Mouse (Mus musculus) liver, embryonic 11.5 days (tissue): Measurements from ENCODE around the gene Lypd6b. TPM values are rescaled to one million over a fixed set of nuclear protein-coding genes. Genes with fewer than 3 reads are reported as not detected.

ENCODE experiments used
- ATAC-seq: fragments of 200-750 bp; cut with Nextera tagmentation; replicated peaks from 2 replicates; pipeline ENCODE4 v1.8.0; 2017; ENCODE audit warnings: moderate number of reproducible peaks, mild to moderate bottlenecking, moderate TSS enrichment, moderate library complexity; ENCODE audit not compliant: low FRiP score
- DNase-seq: peaks from one replicate; pipeline ENCODE4 v3.0.0-alpha.2; 2017; ENCODE audit warnings: low spot score
- H3K27ac ChIP-seq: fragments of 300-500 bp; sonication (generic); 2 replicates; pipeline ENCODE4 v1.5.1; 2014; ENCODE audit warnings: mild to moderate bottlenecking, low read depth, low read length, control low read depth
- H3K27me3 ChIP-seq: fragments of 300-500 bp; sonication (generic); replicated peaks from 2 replicates; pipeline ENCODE4 v1.6.1; 2014; ENCODE audit warnings: low read length, mixed read lengths; ENCODE audit not compliant: control insufficient read depth, insufficient read depth
- H3K36me3 ChIP-seq: fragments of 300-500 bp; sonication (generic); 2 replicates; pipeline ENCODE4 v1.6.1; 2014; ENCODE audit warnings: mild to moderate bottlenecking, low read length, moderate library complexity, mixed read lengths; ENCODE audit not compliant: control insufficient read depth, insufficient read depth
- H3K4me1 ChIP-seq: fragments of 300-500 bp; sonication (generic); replicated peaks from 2 replicates; pipeline ENCODE4 v1.6.1; 2014; ENCODE audit warnings: low read length, mixed read lengths; ENCODE audit not compliant: control insufficient read depth, insufficient read depth
- H3K4me2 ChIP-seq: fragments of 300-500 bp; sonication (generic); 2 replicates; pipeline ENCODE4 v1.6.1; 2014; ENCODE audit warnings: mild to moderate bottlenecking, control low read depth, moderate library complexity
- H3K4me3 ChIP-seq: fragments of 300-500 bp; sonication (generic); 2 replicates; pipeline ENCODE4 v1.5.1; 2014; ENCODE audit warnings: low read depth, low read length, control low read depth
- H3K9ac ChIP-seq: fragments of 300-500 bp; sonication (generic); 2 replicates; pipeline ENCODE4 v1.6.1; 2014; ENCODE audit warnings: low read depth, low read length, control low read depth
- H3K9me3 ChIP-seq: fragments of 300-500 bp; sonication (generic); 2 replicates; pipeline ENCODE4 v1.6.1; 2016; ENCODE audit warnings: low read length, inconsistent platforms, mixed read lengths; ENCODE audit not compliant: control insufficient read depth
- WGBS: fragments of 180-500 bp; shearing (Covaris S2); extraction: QIAGEN DNeasy Blood & Tissue Kit; methylation state at CpG from one replicate; pipeline ENCODE4 v1.1.7; 2014; 5-methylcytosine and 5-hydroxymethylcytosine counted together
- polyA plus RNA-seq: library from polyadenylated mRNA; unstranded; fragments of >200 nt; fragmentation: Nextera tagmentation; extraction: Ambion mirVana; gene quantifications from 2 replicates; pipeline ENCODE4 v1.2.1, GENCODE M21; 2014

The Lypd6b gene
- polyA plus RNA-seq, 1 experiment from 2014 or later = 0.47 TPM

DNA sequence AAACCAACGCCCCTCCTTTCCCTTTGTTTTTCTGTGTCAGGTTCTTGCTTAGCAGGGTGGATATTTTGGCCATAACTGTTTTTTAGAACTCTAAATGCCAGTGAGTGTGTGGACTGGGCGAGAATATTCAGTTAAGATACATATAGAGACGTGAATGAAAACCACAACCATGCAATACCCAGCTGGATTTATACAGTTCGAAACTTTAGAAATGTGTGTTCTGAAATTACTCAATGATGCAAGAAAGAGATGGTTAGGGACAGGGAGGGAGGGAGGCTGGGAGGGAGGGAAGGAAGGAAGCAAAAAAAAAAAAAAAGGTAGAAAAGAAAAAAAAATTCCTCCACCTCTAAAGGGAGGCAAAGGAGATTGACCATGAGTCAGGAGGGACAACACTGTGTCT, 98.7 kb downstream of the Lypd6b start:
- Histone ChIP-seq H3K4me3 (no peak overlapping the region), H3K36me3 (no peaks in the 10 kb centered on the region), H3K27ac (no peak overlapping the region), H3K9ac (no peak overlapping the region), H3K9me3 (no peaks in the 10 kb centered on the region), H3K27me3 (no peaks in the 10 kb centered on the region), H3K4me2 (no peak overlapping the region), H3K4me1 (no peaks in the 10 kb centered on the region)
- no peak for DNase-seq
- ATAC-seq = no peak
- WGBS = 77% methylated on average over 4 of the region's 4 CpGs

DNA sequence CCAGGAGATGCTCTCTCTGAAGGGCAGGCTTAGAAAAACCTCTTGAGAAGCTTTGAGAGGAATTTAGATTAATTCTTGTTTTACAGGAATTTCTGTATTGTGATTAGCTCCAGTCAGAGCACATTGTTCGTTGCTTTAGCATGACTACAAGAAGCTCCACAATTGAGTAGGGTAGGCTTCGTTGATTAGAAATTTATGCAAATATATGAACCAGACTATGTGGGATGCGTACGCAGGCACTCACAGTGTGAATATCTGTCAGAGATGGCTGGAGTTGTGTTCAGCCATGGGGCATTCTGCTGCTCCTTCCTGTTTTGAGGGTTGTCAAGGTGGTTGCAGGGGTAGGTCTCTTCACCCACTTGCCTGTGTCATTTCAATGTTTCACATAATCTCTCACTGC, 100.9 kb downstream of the Lypd6b start:
- Histone ChIP-seq H3K9ac (no peak overlapping the region), H3K27ac (no peak overlapping the region), H3K4me1 (no peaks in the 10 kb centered on the region), H3K4me3 (no peak overlapping the region), H3K27me3 (no peaks in the 10 kb centered on the region), H3K36me3 (no peaks in the 10 kb centered on the region), H3K4me2 (no peak overlapping the region), H3K9me3 (no peaks in the 10 kb centered on the region)
- ATAC-seq (no peak), DNase-seq (no peak)
- WGBS = 75% methylated on average over 4 of the region's 4 CpGs

DNA sequence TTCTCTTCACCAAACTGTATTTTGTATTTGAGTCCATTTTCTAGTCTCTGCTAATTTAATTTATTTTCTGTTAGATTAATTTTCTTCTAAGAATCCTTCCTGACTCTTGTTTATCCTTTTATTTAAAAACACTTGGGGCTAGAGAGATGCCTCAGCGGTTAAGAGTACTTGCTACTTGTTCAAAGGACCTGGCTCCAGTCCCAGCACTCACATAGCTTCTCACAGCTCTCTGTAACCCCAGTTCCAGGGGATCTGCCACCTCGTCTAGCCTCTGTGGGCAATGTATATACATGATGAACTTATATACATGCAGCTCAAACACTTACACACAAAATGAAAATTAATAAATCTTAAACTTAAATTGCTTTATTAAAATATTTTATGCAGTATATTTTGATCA, 103.2 kb downstream of the Lypd6b start:
- no peak for DNase-seq
- Histone ChIP-seq H3K9ac (no peak overlapping the region), H3K9me3 (no peaks in the 10 kb centered on the region), H3K4me3 (no peak overlapping the region), H3K4me2 (no peak overlapping the region), H3K36me3 (no peaks in the 10 kb centered on the region), H3K4me1 (no peaks in the 10 kb centered on the region), H3K27me3 (no peaks in the 10 kb centered on the region), H3K27ac (no peak overlapping the region)
- ATAC-seq = no peak
- WGBS = 68% methylated on average over 2 of the region's 2 CpGs

DNA sequence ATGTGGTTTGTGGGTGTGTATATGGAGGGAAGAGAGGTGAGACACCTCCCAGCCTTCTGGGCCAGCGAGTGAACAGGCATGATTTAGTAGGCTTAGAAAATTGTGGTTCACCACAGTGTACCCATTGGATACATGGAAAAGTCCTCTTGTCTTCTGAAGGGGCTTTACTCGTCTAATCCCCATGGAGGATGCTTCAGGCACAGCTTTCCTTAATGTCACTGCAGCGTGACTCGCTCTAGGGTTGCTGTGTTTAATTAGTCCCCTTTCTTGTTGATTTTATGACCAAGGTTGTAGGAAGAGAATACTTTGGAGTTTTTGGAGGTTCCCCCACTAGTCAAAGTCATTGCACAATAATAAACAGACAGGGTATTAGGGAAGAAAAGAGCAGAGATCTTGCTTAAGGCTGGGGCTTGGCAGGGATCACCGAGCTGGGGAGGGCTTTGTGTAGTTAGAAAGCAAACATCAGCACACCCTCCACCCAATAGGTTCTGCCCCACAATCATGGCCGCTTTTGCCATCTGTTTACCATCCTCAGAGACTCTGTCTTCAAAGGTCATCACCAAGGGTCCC, 122.4 kb downstream of the Lypd6b start:
- H3K27me3 ChIP-seq = no peaks in the 10 kb centered on the region
- H3K4me2 ChIP-seq = no peak overlapping the region
- H3K27ac ChIP-seq = no peak overlapping the region
- no peak overlapping the region for H3K9ac ChIP-seq
- H3K4me1 ChIP-seq = no peaks in the 10 kb centered on the region
- H3K9me3 ChIP-seq = no peaks in the 10 kb centered on the region
- WGBS = 69% methylated on average over 6 of the region's 6 CpGs
- ATAC-seq = no peak
- no peak for DNase-seq
- no peaks in the 10 kb centered on the region for H3K36me3 ChIP-seq
- H3K4me3 ChIP-seq = no peak overlapping the region

DNA sequence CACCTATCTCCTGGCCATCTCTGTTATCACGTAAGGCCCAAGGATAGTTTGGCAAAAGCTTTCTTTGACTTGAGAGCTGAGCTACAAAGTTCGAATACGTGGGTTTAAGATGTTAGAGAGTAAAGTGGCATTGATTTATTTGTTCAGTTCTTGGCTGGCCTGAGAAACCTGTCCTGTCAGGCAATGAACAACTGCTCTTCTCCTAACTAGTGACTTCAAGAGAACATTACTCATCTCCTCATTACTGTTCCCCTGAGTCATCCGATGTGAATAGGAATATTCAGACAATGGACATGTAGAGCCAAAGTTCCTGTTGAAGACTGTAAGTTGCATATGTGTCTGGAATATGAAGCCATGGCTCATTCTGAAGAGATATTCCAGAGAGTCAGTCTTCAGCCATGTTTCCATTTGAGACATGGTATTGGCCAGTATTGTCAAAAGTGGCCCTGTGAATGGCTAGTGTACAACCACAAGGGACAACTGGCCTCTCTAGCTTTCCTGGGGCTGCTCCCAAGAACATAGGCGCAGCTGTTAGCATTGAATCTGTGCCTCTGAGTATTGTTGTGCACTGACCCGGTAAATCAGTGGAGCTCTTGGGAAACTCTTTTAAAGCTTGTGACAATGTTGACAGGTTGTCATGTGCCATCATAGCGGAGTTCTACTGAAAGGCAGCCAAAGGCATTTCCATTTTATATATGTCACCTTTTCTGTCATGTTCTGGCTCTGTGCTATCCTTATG, 124.0 kb downstream of the Lypd6b start:
- no peak overlapping the region for H3K4me3 ChIP-seq
- 77% methylated on average over 7 of the region's 7 CpGs for WGBS
- no peaks in the 10 kb centered on the region for H3K9me3 ChIP-seq
- H3K27ac ChIP-seq = no peak overlapping the region
- H3K27me3 ChIP-seq = no peaks in the 10 kb centered on the region
- ATAC-seq = no peak
- no peak overlapping the region for H3K4me2 ChIP-seq
- no peaks in the 10 kb centered on the region for H3K36me3 ChIP-seq
- DNase-seq = no peak
- H3K9ac ChIP-seq = no peak overlapping the region
- no peaks in the 10 kb centered on the region for H3K4me1 ChIP-seq

DNA sequence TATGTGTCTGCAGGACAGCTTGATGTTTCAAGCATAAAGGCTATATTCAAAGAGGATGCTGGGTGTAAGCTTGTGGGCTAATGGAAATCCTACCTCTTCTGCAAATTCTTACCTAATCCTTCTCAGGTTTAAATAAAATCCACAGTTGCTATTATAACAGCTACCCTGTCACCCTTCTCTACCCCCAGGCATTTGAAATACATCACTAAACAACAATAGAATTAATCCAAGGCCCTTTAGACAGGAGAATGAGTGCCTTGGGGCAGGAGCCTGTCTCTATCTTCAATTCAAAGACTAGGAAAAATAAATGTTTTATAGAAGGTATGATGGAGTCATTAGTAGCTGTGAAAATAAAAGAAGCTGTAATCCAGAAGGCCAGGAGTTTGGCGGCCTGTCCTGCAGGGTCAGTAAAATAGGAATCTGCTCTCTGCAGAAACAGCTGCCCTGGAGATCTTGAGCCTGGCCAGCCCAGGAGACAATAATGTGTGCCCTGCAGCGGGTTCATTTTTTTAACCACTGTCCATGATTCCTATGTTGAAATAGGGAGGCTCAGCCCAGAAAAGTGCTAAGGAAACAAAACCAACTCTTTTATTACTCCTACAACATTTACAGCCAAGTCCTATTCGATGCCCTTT, 124.9 kb downstream of the Lypd6b start:
- no peak overlapping the region for H3K4me3 ChIP-seq
- no peak for ATAC-seq

DNA sequence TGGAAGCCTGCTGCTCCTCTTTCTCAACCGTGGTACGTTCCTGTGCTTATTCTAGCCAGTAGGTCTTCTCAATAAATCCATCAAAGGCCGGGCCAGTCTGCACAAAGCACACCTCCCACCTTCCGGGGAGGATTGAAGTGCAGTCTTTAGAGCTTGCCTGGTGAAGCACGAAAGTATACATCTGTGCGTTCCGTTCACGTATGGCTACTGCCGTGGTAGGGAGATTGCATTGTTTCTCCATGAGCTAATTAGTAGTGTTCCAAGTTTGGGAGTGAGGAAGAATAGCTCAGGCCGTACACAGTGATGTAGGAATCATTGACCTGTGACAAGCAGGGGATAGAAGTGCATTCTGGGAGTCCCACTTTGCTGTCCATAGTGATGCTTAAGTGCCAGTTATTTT, 130.0 kb downstream of the Lypd6b start:
- Histone ChIP-seq H3K9me3 (no peaks in the 10 kb centered on the region), H3K27me3 (no peaks in the 10 kb centered on the region), H3K27ac (no peak overlapping the region), H3K9ac (no peak overlapping the region), H3K4me1 (no peaks in the 10 kb centered on the region), H3K4me3 (no peak overlapping the region), H3K36me3 (no peaks in the 10 kb centered on the region), H3K4me2 (no peak overlapping the region)
- WGBS = 75% methylated on average over 10 of the region's 10 CpGs
- DNase-seq (no peak), ATAC-seq (no peak)

More for the DNA sequence above, 124.9 kb downstream of the Lypd6b start:
- Histone ChIP-seq H3K4me2 (no peak overlapping the region), H3K27me3 (no peaks in the 10 kb centered on the region), H3K27ac (no peak overlapping the region), H3K9me3 (no peaks in the 10 kb centered on the region), H3K4me1 (no peaks in the 10 kb centered on the region), H3K9ac (no peak overlapping the region), H3K36me3 (no peaks in the 10 kb centered on the region)
- 80% methylated on average over 3 of the region's 3 CpGs for WGBS
- DNase-seq = no peak

DNA sequence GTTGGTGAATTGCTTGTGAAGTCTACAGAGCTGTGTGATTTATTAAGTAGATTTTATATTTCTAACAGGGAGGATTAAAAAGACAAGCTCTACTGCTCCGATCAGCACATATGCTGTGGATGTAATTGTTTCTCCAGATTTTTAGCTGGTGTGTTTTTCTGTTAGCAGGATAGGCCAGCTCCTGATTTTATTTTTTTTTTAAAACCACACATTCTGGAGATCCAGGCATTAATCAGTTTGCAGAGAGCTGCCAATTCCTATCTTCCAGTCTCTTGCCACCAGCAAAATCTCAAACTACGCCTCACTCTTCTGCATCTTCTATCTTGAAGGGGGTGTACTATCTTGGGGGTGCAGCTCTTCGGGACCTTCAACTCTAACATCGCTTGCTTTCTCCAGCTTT, 130.6 kb downstream of the Lypd6b start:
- 65% methylated on average over 4 of the region's 4 CpGs for WGBS
- no peak for DNase-seq
- no peak overlapping the region for H3K4me2 ChIP-seq

DNA sequence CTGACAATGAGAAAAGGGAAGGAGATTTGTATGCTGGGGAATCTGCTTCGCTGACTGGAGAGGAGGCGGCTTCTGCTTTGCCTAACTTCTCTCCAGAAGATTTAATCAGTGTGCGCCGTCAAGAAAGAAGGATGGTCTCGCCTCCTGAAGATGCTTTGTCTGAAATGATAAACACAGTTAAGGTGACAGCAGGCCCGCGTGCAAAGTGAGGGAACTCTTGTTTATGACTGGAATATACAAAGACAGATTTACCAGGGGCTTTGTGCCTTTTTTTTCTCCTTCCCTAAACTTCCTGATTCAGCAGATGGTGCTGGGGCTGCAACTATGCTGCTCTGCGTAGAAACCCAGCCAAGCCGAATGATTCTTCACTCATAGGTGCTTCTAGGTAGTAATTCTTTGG, 131.2 kb downstream of the Lypd6b start:
- 33% methylated on average over 9 of the region's 9 CpGs for WGBS

More for the DNA sequence above, 130.6 kb downstream of the Lypd6b start:
- Histone ChIP-seq H3K9ac (no peak overlapping the region), H3K4me3 (no peak overlapping the region), H3K4me1 (no peaks in the 10 kb centered on the region), H3K36me3 (no peaks in the 10 kb centered on the region), H3K27ac (no peak overlapping the region), H3K27me3 (no peaks in the 10 kb centered on the region), H3K9me3 (no peaks in the 10 kb centered on the region)
- no peak for ATAC-seq

More for the DNA sequence above, 131.2 kb downstream of the Lypd6b start:
- H3K27ac ChIP-seq = no peak overlapping the region
- no peaks in the 10 kb centered on the region for H3K27me3 ChIP-seq
- H3K4me2 ChIP-seq = no peak overlapping the region
- DNase-seq = no peak
- no peaks in the 10 kb centered on the region for H3K4me1 ChIP-seq
- H3K36me3 ChIP-seq = no peaks in the 10 kb centered on the region
- H3K4me3 ChIP-seq = no peak overlapping the region
- H3K9me3 ChIP-seq = no peaks in the 10 kb centered on the region
- ATAC-seq = no peak
- no peak overlapping the region for H3K9ac ChIP-seq
